Mouse (Mus musculus): ENCODE data around the gene Klhl25. TPM values are rescaled to one million over a fixed set of nuclear protein-coding genes. Genes with fewer than 3 reads are reported as not detected.
"Not testable (repeated sequence)": the region's sequence is repeated elsewhere in the genome, so short reads cannot be mapped to it uniquely, and the experiment has no call there.

Klhl25 gene
- polyA plus RNA-seq, 1 experiment from 2014 or later, result 24.5 TPM

DNA sequence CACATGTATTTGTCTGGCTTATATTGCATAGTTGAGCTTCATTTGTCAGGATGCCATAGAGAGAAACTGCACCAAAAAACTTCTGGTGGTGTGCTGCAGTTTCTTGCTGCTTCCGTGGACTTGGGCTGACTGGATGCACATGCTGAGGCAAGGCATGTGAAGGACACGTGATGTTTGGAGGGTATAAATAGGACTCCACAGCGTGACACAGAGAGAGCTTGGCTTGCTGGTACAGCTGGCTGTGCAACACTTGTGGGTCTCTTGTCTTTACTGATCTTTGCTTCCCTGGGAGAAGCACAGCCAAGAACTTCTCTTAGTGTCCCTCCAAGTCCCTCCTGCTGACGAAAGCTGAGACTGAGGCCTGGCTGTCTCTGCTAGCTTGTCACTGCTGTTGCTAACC is 69.6 kb downstream of the Klhl25 start:
- ATAC-seq (replicated peaks), result no peak
- no peaks in the 10 kb centered on the region for H3K9me3 ChIP-seq
- no peaks in the 10 kb centered on the region for H3K27me3 ChIP-seq (replicated peaks)
- H3K4me2 ChIP-seq, result no peak overlapping the region
- H3K27ac ChIP-seq, result no peak overlapping the region
- H3K36me3 ChIP-seq (replicated peaks), result no peaks in the 10 kb centered on the region
- no peak overlapping the region for H3K4me3 ChIP-seq
- H3K4me1 ChIP-seq, result peaks cover 4% of the 10 kb centered on the region; the same call in 1 of the 2 replicates
- H3K9ac ChIP-seq, result no peak overlapping the region
- 90% methylated on average over 4 of the region's 4 CpGs for WGBS

DNA sequence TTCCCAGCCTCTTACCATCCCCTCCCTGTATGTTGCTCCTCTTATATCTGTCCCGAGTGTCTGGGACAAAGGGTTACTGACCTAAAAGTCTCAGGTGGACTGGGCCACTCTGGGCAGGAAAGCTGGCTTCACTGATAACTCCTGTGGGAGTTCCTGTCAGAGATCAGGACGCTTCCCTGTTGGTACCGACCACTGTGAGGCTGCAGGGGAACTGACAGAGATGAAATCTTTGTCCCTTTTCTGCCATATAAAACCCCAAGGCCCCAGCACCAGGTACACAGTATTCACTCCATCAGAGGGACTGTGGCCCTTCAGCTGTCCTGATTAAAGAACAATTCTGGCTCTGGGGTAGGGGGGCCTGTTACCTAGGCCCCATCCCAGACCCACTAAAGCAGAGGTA is 71.6 kb downstream of the Klhl25 start:
- 82% methylated on average over 3 of the region's 3 CpGs for WGBS
- H3K9ac ChIP-seq; ATAC-seq (replicated peaks); H3K27ac ChIP-seq; H3K36me3 ChIP-seq (replicated peaks); H3K27me3 ChIP-seq (replicated peaks); H3K4me1 ChIP-seq; H3K4me3 ChIP-seq; H3K9me3 ChIP-seq; H3K4me2 ChIP-seq: not testable (repeated sequence)
